Mouse (Mus musculus) liver, embryonic 12.5 days (tissue): ENCODE results near the gene Kalrn. TPM values are rescaled to one million over a fixed set of nuclear protein-coding genes. Genes with fewer than 3 reads are reported as not detected.

ENCODE experiments used
- ATAC-seq: fragments of 200-750 bp; cut with Nextera tagmentation; 2 replicates; pipeline ENCODE4 v1.8.0; 2017; ENCODE audit warnings: moderate number of reproducible peaks, mild to moderate bottlenecking, moderate library complexity
- H3K27ac ChIP-seq: fragments of 300-500 bp; sonication (generic); 2 replicates; pipeline ENCODE4 v1.5.1; 2016; ENCODE audit warnings: mild to moderate bottlenecking
- H3K27me3 ChIP-seq: fragments of 300-500 bp; sonication (generic); replicated peaks from 2 replicates; pipeline ENCODE4 v1.6.1; 2016; ENCODE audit warnings: mild to moderate bottlenecking, moderate library complexity
- H3K36me3 ChIP-seq: fragments of 300-500 bp; sonication (generic); 2 replicates; pipeline ENCODE4 v1.6.1; 2016; ENCODE audit warnings: mild to moderate bottlenecking, moderate library complexity
- H3K4me1 ChIP-seq: fragments of 300-500 bp; sonication (generic); 2 replicates; pipeline ENCODE4 v1.6.1; 2016
- H3K4me2 ChIP-seq: fragments of 300-500 bp; sonication (generic); 2 replicates; pipeline ENCODE4 v1.6.1; 2016; ENCODE audit warnings: mild to moderate bottlenecking, moderate library complexity
- H3K4me3 ChIP-seq: fragments of 300-500 bp; sonication (generic); 2 replicates; pipeline ENCODE4 v1.5.1; 2016; ENCODE audit warnings: mild to moderate bottlenecking, moderate library complexity
- H3K9ac ChIP-seq: fragments of 300-500 bp; sonication (generic); 2 replicates; pipeline ENCODE4 v1.6.1; 2016; ENCODE audit warnings: mild to moderate bottlenecking, moderate library complexity
- H3K9me3 ChIP-seq: fragments of 300-500 bp; sonication (generic); replicated peaks from 2 replicates; pipeline ENCODE4 v1.6.1; 2016; ENCODE audit warnings: mild to moderate bottlenecking, moderate library complexity
- WGBS: fragments of 180-500 bp; shearing (Covaris S2); methylation state at CpG from one replicate; pipeline ENCODE4 v1.1.7; 2016; ENCODE audit not compliant: insufficient replicate concordance; 5-methylcytosine and 5-hydroxymethylcytosine counted together
- polyA plus RNA-seq: library from polyadenylated mRNA; unstranded; fragments of >200 nt; fragmentation: Nextera tagmentation; extraction: Ambion mirVana; gene quantifications from 2 replicates; pipeline ENCODE4 v1.2.1, GENCODE M21; 2016

Gene Kalrn
- polyA plus RNA-seq, 1 experiment from 2014 or later = 18.6 TPM

DNA sequence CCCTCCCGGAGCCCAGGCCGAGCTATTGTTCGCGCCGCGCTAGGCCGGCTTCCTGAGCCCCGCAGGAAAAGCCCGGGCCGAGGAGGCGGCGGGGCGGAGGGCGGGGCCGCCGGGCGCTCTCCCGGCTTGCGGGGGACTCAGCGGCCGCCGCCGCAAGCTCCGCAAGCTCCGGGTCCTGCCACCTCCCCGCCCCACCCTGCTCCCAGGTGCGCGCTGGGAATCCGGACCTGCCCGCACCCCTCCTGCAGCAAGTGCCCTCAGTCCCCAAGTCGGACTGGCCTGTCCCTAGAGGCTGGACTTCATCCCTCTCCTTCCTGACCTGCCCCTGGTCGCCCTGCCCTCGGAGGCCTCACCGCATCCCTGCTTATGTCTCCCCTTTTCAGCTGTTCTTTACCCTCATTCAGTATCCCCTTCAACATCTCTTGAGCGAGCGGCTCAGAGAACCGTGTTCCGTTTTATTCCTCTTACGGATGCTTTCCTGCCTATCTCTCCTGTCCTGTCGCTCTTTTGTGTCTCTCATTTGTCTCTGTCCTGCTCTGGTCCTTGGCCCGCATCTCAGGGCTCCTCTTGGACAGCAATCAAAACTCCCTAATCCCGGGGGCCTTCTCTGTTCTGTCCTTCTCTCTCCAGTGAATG lies 642 bp upstream of the Kalrn start:
- peak overlapping the region; percentile 55 for H3K9ac ChIP-seq
- no peaks in the 10 kb centered on the region for H3K9me3 ChIP-seq
- peak overlapping the region; percentile 73 for H3K4me2 ChIP-seq
- ATAC-seq = no peak
- 1% methylated on average over 21 of the region's 42 CpGs for WGBS
- H3K4me3 ChIP-seq = peak overlapping the region; percentile 61
- no peaks in the 10 kb centered on the region for H3K36me3 ChIP-seq
- H3K4me1 ChIP-seq = peaks cover 12% of the 10 kb centered on the region
- H3K27ac ChIP-seq = no peak overlapping the region
- H3K27me3 ChIP-seq = peaks cover 70% of the 10 kb centered on the region

DNA sequence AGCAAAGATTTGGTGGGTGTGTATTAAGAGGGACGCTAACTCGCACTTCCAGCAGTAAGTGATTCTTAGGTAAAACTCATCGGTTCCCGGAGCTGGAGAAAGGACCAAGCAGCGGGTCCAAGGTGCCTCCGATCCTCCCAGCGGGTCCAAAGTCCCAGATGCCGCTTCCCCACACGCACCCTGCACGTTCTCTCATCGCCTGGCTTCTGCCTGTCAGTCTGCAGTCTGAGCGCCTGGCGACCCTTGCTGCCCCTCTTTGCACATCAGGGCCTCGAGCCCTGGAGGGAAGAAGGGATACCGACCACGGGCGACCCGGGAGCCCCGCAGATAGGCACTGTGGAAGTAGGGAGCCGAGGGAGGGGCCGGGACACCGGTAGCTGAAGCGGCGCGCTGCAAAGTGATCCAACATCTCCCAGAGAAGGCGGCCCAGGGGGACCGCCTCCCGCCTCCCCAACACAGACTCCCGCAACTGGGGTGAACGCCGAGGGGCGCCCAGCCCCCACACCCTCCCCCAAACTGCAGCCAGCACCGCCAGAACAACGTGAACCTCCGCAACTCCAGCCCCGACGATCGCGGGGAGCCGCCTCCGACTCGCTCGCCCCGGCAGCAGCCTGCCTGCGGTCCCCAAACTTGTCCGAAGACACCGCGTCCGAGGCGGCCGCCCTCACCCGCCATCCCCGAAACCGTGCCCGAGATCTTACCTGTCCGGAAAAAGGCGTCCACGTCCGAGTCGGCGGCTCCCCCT lies 754 bp downstream of the Kalrn start:
- Histone ChIP-seq H3K9me3 (no peaks in the 10 kb centered on the region), H3K4me1 (peaks cover 12% of the 10 kb centered on the region), H3K4me2 (peak overlapping the region; percentile 73), H3K27me3 (peaks cover 78% of the 10 kb centered on the region), H3K9ac (peak overlapping the region; percentile 48; the same call in 1 of the 2 replicates), H3K4me3 (peak overlapping the region; percentile 61), H3K36me3 (no peaks in the 10 kb centered on the region), H3K27ac (no peak overlapping the region)
- 1% methylated on average over 58 of the region's 61 CpGs for WGBS
- ATAC-seq = no peak

DNA sequence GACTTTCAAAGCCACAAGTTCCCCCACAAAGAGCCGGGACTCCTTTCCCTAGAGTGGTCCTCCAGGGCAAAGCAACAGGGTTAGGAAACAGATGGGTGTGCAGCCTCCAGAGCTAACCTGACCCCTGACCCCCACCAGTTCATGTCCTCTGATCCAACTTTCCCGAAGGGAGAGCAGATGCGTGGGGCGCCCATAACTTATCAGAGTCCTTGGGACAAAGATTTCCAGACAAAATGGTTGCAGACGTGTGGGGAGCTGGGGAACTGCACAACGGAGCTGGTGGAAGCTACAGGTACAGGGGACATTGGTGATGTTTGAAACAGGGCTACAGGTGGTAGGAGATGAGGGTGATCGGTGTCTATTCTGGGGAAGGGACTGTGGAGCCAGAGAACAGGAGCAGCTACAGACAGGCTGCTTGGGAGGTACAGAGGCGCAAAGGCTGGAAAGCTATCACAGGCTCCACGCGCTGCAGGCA lies 1.4 kb downstream of the Kalrn start:
- Histone ChIP-seq H3K27me3 (peaks cover 82% of the 10 kb centered on the region), H3K9ac (no peak overlapping the region), H3K4me3 (peak overlapping the region; percentile 61), H3K36me3 (no peaks in the 10 kb centered on the region), H3K4me1 (peaks cover 12% of the 10 kb centered on the region), H3K9me3 (no peaks in the 10 kb centered on the region), H3K4me2 (peak overlapping the region; percentile 73), H3K27ac (no peak overlapping the region)
- ATAC-seq = no peak
- WGBS = 3% methylated on average over 10 of the region's 10 CpGs

DNA sequence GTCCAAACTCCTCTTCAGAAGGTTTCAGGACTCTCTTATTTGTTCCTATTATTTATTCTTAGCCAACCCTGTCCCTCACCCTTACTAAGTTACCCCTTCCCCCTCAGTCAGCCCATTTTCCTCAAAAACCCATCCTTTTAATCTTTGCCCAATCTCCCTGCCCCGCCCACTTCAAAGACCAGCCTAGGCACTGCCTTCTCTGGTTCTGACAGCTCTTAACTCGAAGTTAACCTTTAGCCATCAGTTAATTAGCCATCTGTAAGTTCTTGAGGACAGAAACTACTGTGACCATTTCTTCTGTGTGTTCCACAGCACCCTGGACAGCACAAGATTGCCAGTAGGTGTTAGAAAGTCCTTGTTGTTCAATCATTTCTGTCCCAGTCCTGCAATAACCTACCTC lies 3.4 kb downstream of the Kalrn start:
- ATAC-seq = no peak
- Histone ChIP-seq H3K9ac (no peak overlapping the region), H3K4me3 (no peak overlapping the region), H3K4me1 (peaks cover 12% of the 10 kb centered on the region), H3K4me2 (no peak overlapping the region), H3K36me3 (no peaks in the 10 kb centered on the region), H3K27ac (no peak overlapping the region), H3K27me3 (peaks cover 69% of the 10 kb centered on the region), H3K9me3 (no peaks in the 10 kb centered on the region)
- 29% methylated on average over 2 of the region's 2 CpGs for WGBS

DNA sequence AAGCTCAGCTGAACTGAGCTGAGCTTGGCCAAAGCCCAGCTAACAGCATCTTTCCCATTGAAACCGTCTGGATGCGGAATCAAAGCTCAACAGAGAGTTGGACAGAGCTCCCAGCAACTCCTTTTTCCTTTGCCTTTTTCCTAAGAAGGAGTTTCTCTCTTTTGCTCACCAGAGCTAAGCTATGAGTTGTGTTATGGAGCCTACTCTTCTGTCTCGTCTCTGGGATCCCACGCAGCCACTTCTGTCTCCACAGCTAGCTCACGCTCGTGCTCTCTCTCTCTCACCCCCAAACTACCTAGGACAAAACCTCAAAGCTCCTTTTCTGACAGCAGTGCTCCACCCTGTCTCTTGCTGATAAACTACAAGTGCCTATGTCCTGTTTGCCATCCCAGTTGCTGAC lies 4.5 kb downstream of the Kalrn start:
- Histone ChIP-seq H3K9me3 (no peaks in the 10 kb centered on the region), H3K4me2 (no peak overlapping the region), H3K27ac (no peak overlapping the region), H3K4me3 (no peak overlapping the region), H3K4me1 (peaks cover 12% of the 10 kb centered on the region), H3K36me3 (no peaks in the 10 kb centered on the region), H3K9ac (no peak overlapping the region), H3K27me3 (peaks cover 61% of the 10 kb centered on the region)
- no peak for ATAC-seq
- WGBS = 64% methylated on average over 6 of the region's 6 CpGs

DNA sequence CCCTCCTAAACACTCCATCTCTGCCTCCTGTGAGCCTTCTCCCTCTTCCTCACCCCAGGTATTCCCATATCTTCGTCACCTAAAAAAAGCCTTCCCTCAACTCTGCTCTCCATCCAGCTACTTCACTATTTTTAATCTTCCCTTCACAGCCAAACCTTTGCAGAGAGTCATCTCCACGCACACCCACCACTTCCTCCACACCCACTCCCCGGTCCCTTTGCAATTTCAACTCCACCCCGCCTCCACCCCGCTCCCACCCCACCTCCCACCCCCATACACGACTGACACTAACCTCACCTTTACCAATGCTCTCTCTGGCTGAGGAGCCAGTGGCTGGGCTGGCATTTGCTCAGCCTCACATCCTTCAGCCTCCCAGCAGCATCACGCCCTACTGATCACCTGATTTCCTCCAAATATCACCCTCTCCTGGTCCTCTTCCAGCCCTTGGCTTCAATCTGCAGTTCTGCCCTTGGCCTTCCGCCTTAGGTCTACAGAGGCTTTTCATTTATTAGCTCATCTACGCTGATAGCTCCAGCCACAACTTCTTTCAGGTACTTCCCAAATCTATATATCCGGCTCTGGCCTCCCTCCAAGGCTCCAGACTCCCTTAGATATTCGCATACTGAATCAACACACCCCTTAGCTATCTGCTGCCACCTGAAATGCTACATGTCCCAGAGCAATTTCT lies 9.6 kb downstream of the Kalrn start:
- 44% methylated on average over 11 of the region's 11 CpGs for WGBS
- H3K27me3 ChIP-seq = peaks cover 18% of the 10 kb centered on the region; the same call in 1 of the 2 replicates
- no peak overlapping the region for H3K4me2 ChIP-seq
- no peaks in the 10 kb centered on the region for H3K9me3 ChIP-seq
- no peak for ATAC-seq
- no peak overlapping the region for H3K27ac ChIP-seq
- no peak overlapping the region for H3K9ac ChIP-seq
- no peaks in the 10 kb centered on the region for H3K36me3 ChIP-seq
- no peaks in the 10 kb centered on the region for H3K4me1 ChIP-seq
- no peak overlapping the region for H3K4me3 ChIP-seq

DNA sequence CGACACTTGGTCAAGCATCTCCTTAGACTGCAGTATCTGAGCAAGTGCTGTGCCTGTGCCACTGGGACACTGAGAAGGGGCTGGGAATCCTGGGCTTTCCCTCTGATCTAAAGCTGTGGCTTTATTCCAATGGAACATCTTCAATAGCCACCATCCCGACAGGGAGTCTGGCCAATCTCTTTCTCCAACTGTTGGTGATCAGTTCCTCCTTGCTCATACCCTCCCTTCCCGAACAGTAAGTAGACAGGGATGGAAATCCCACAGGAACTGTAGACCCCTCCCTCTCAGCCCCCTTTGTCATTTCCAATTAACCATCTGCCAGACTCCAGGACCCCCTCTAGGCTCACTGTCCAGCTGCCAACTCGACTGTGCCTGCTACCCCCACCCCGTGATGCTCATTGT lies 11.6 kb downstream of the Kalrn start:
- no peaks in the 10 kb centered on the region for H3K9me3 ChIP-seq
- 41% methylated on average over 5 of the region's 5 CpGs for WGBS
- H3K4me3 ChIP-seq = no peak overlapping the region
- H3K4me2 ChIP-seq = no peak overlapping the region
- ATAC-seq = no peak
- no peaks in the 10 kb centered on the region for H3K4me1 ChIP-seq
- H3K36me3 ChIP-seq = no peaks in the 10 kb centered on the region
- H3K27ac ChIP-seq = no peak overlapping the region
- no peak overlapping the region for H3K9ac ChIP-seq
- H3K27me3 ChIP-seq = 0 out of 2 replicates have a peak, but pooled peaks cover 8% of the 10 kb centered on the region

DNA sequence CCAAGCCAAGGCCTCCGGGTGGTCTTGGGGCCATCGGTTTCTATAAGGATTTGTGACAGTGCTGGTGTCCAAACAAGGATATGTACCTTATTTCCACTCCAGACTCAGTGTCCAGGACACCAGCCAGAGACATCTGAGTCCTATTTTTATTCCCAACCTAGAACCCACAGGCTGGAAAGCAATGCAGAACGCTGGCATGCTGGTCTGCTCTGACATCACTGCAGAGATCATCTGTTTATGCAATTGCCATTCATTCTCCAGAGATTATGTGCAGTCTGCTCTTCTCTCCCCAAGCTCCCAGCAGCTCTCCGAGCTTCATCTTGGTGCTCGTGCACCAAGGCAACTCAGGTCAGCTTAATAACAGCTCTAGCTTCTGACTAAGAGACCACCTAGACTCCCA lies 12.5 kb downstream of the Kalrn start:
- Histone ChIP-seq H3K36me3 (no peaks in the 10 kb centered on the region), H3K4me1 (0 out of 2 replicates have a peak, but pooled peaks cover under 1% of the 10 kb centered on the region), H3K27me3 (0 out of 2 replicates have a peak, but pooled peaks cover 8% of the 10 kb centered on the region), H3K9me3 (no peaks in the 10 kb centered on the region), H3K9ac (no peak overlapping the region), H3K27ac (no peak overlapping the region), H3K4me3 (no peak overlapping the region), H3K4me2 (no peak overlapping the region)
- ATAC-seq = no peak
- 58% methylated on average over 5 of the region's 5 CpGs for WGBS

DNA sequence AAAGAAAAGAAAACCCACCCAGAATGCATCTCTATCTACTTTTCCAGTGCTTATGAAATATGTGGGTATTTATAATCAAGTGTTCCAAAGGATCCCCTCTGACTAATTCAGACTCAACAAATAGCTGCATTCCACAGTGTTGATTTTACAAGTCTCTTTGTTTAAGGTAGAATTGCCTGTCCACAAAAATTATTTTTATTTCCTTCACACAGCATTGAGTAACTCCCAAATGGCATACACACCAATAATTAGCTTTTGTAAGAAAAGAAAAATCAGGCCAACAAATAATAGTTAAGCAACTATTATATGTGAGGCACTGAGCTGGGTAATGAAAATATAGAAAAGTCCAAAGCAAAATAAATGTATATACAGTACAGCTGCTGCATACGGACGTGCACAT lies 12.9 kb downstream of the Kalrn start:
- 68% methylated on average over 2 of the region's 2 CpGs for whole genome bisulfite sequencing
- 0 out of 2 replicates have a peak, but pooled peaks cover 3% of the 10 kb centered on the region for H3K4me1 ChIP-seq
- H3K4me2 ChIP-seq = no peak overlapping the region
- H3K27ac ChIP-seq = no peak overlapping the region
- no peak overlapping the region for H3K4me3 ChIP-seq
- no peaks in the 10 kb centered on the region for H3K36me3 ChIP-seq
- no peak overlapping the region for H3K9ac ChIP-seq
- H3K27me3 ChIP-seq = 0 out of 2 replicates have a peak, but pooled peaks cover 8% of the 10 kb centered on the region
- H3K9me3 ChIP-seq = no peaks in the 10 kb centered on the region
- no peak for ATAC-seq

DNA sequence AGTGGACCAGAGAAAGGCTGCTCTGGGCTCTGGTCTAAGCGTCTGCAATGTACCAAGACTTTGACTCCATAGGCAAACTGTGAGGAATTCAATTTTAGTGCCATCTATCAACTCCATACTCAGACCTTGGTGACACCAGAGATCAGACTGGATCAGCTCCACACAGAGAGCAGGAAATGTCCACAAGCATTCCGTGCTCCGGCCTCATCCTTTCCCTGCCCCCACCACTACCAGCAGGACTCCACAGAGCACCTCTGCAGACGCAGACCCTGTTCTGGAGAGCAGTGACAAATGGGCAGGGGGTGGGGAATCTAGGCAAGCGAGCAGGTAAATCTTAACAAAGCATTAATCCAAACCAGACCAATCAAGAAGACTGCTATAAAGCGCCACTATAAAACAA lies 15.4 kb downstream of the Kalrn start:
- no peak overlapping the region for H3K27ac ChIP-seq
- H3K36me3 ChIP-seq = no peaks in the 10 kb centered on the region
- 0 out of 2 replicates have a peak, but pooled peaks cover 3% of the 10 kb centered on the region for H3K4me1 ChIP-seq
- 50% methylated on average over 6 of the region's 6 CpGs for WGBS
- 0 out of 2 replicates have a peak, but pooled peaks cover 5% of the 10 kb centered on the region for H3K27me3 ChIP-seq
- ATAC-seq = no peak
- H3K9me3 ChIP-seq = no peaks in the 10 kb centered on the region
- no peak overlapping the region for H3K9ac ChIP-seq
- no peak overlapping the region for H3K4me2 ChIP-seq
- H3K4me3 ChIP-seq = no peak overlapping the region

DNA sequence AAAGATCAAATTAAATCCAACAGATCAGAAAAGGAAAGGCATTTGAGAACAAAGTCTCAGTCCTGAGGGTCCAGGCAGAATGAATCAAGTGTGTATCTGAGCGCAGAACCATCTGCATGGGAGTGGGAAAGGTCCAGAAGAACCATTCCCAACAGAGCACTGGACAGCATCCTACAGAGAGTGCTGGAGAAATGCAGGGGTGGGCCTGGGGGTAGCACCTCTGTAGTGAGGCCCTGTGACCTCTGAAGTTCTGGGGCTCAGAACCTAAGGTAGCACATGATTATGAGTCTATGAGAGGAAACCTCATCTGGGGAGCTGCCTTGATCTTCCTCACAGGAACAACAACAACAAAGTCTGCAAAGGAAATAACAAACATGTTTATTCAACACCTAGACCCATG lies 20.6 kb downstream of the Kalrn start:
- H3K27me3 ChIP-seq = no peaks in the 10 kb centered on the region
- H3K9ac ChIP-seq = no peak overlapping the region
- H3K4me2 ChIP-seq = no peak overlapping the region
- H3K36me3 ChIP-seq = no peaks in the 10 kb centered on the region
- H3K27ac ChIP-seq = no peak overlapping the region
- WGBS = 75% methylated on average over 1 of the region's 1 CpGs
- 0 out of 2 replicates have a peak, but pooled peaks cover 3% of the 10 kb centered on the region for H3K4me1 ChIP-seq
- ATAC-seq = no peak
- H3K4me3 ChIP-seq = no peak overlapping the region
- no peaks in the 10 kb centered on the region for H3K9me3 ChIP-seq

DNA sequence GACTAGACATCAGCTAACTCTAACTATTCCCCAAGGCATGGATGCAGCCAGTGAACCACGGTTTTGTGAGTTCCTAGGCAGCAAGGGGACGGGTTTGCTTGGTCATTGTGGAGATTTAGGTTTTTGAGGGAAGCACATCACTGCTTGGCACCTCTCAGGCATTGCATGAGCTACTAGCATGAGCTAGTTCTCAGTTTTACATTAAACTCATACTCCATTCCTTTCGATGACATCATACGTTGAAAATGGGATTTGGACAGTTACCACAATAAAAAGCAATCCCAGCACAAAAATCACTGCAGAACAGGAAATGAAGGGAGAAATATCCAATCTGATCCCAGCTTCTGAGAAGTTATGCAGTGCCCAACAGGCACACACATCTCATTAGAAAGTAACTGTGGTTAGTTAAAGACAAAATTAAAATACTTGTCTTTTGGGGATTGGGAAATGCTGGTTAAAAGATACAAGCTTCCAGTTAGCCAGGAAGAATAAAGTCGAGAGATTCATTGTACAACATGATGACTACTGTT lies 23.8 kb downstream of the Kalrn start:
- no peaks in the 10 kb centered on the region for H3K4me1 ChIP-seq
- no peaks in the 10 kb centered on the region for H3K36me3 ChIP-seq
- H3K27ac ChIP-seq = no peak overlapping the region
- H3K9me3 ChIP-seq = no peaks in the 10 kb centered on the region
- H3K4me2 ChIP-seq = no peak overlapping the region
- WGBS = 60% methylated on average over 5 of the region's 5 CpGs
- no peak for ATAC-seq
- H3K27me3 ChIP-seq = no peaks in the 10 kb centered on the region
- no peak overlapping the region for H3K4me3 ChIP-seq
- H3K9ac ChIP-seq = no peak overlapping the region
